7 mouse cellular contexts compared by ENCODE assay signal in genomic region chr1:165460360-165460800, GRCm38 (mm10). TPM values are rescaled to one million over a fixed set of nuclear protein-coding genes. Genes with fewer than 3 reads are reported as not detected.
A peak's percentile ranks its signal among the peaks of the same experiment; 100 is the strongest.
DNase-seq lines count a peak whose midpoint lies in the region; ATAC-seq and TF ChIP-seq lines count a peak whose summit lies in the region.

Dcaf6 (minus strand) TSS chr1:165460475.
Mpc2 (plus strand) TSS chr1:165460637.

- peak within 1 kb of the TSS; percentile 81 for H3K4me2 ChIP-seq in intestine, postnatal 0 days (replicated peaks; ENCODE audit: low read depth)
- peak within 1 kb of the TSS; percentile 81 for H3K4me2 ChIP-seq in midbrain, embryonic 12.5 days (replicated peaks)

- peak; percentile 99 for TF ChIP-seq POLR2A in small intestine, adult 2 months (IDR thresholded peaks at IDR 0.05; ENCODE audit: low read depth, low read length)

- intact Hi-C loops in left cerebral cortex, postnatal 4 days (cut with DNase I): loop anchor here (2.0 to 10.0 kb wide), 2 partner anchors 174 to 226 kb away; partner anchors contain the start of genes Mpzl1 and Tiprl

- H3K27ac ChIP-seq in embryonic facial prominence, embryonic 10.5 days (replicated peaks): peak within 1 kb of the TSS; percentile 86
- peak within 1 kb of the TSS; percentile 97 for H3K27ac ChIP-seq in intestine, postnatal 0 days (ENCODE audit: low read depth, low read length)
- peak within 1 kb of the TSS; percentile 83 for H3K27ac ChIP-seq in midbrain, embryonic 12.5 days (replicated peaks)
- H3K27ac ChIP-seq in small intestine, adult 2 months (ENCODE audit: insufficient read depth, low read depth, low read length): peak within 1 kb of the TSS; percentile 99

- WGBS in embryonic facial prominence, embryonic 10.5 days: under 1% methylated on average over 36 of the region's 37 CpGs
- 0% methylated on average over 26 of the region's 37 CpGs for WGBS in intestine, postnatal 0 days
- WGBS in midbrain, embryonic 12.5 days: under 1% methylated on average over 36 of the region's 37 CpGs
- WGBS in small intestine, adult 2 months: under 1% methylated on average over 35 of the region's 37 CpGs

- no peaks in the 10 kb centered on the region for H3K9me3 ChIP-seq in embryonic facial prominence, embryonic 10.5 days
- H3K9me3 ChIP-seq in intestine, postnatal 0 days (ENCODE audit: control insufficient read depth): no peaks in the 10 kb centered on the region
- H3K9me3 ChIP-seq in midbrain, embryonic 12.5 days: no peaks in the 10 kb centered on the region

- peak within 1 kb of the TSS; percentile 90 for H3K9ac ChIP-seq in intestine, postnatal 0 days (ENCODE audit: low read depth, low read length)
- H3K9ac ChIP-seq in midbrain, embryonic 12.5 days (replicated peaks): peak within 1 kb of the TSS; percentile 87

- DNase-seq in adrenal gland, postnatal 10 days: peak; percentile 100
- DNase-seq in embryonic facial prominence, embryonic 10.5 days (ENCODE audit: low spot score): peak; percentile 100
- peak; percentile 81 for DNase-seq in gonadal fat pad, adult 2 months (ENCODE audit: low read depth)
- DNase-seq in left cerebral cortex, postnatal 4 days: peak; percentile 100

- peaks cover 17% of the 10 kb centered on the region for H3K4me1 ChIP-seq in embryonic facial prominence, embryonic 10.5 days
- no peaks in the 10 kb centered on the region for H3K4me1 ChIP-seq in intestine, postnatal 0 days (replicated peaks; ENCODE audit: control insufficient read depth, insufficient read depth, low read length)
- H3K4me1 ChIP-seq in midbrain, embryonic 12.5 days: peaks cover 8% of the 10 kb centered on the region
- H3K4me1 ChIP-seq in small intestine, adult 2 months (ENCODE audit: control insufficient read depth, insufficient read depth, insufficient read length, low read length): no peaks in the 10 kb centered on the region

- ATAC-seq in intestine, postnatal 0 days: peak; percentile 93
- peak; percentile 93 for ATAC-seq in midbrain, embryonic 12.5 days (ENCODE audit: low FRiP score, low read depth)

- peak within 1 kb of the TSS; percentile 70 for H3K4me3 ChIP-seq in embryonic facial prominence, embryonic 10.5 days
- H3K4me3 ChIP-seq in intestine, postnatal 0 days (ENCODE audit: low read depth, low read length): peak within 1 kb of the TSS; percentile 97
- peak within 1 kb of the TSS; percentile 96 for H3K4me3 ChIP-seq in midbrain, embryonic 12.5 days
- H3K4me3 ChIP-seq in small intestine, adult 2 months (ENCODE audit: low read depth, low read length): peak within 1 kb of the TSS; percentile 79

- no peaks in the 10 kb centered on the region for H3K36me3 ChIP-seq in embryonic facial prominence, embryonic 10.5 days (replicated peaks)
- H3K36me3 ChIP-seq in intestine, postnatal 0 days (ENCODE audit: control insufficient read depth, insufficient read depth): no peaks in the 10 kb centered on the region
- H3K36me3 ChIP-seq in midbrain, embryonic 12.5 days: no peaks in the 10 kb centered on the region
- no peaks in the 10 kb centered on the region for H3K36me3 ChIP-seq in small intestine, adult 2 months (ENCODE audit: control insufficient read depth, insufficient read depth, low read length)

- TF ChIP-seq CTCF in intestine, postnatal 0 days (IDR thresholded peaks at IDR 0.05; ENCODE audit: low read depth): peak; percentile 67
- TF ChIP-seq CTCF in small intestine, adult 2 months (IDR thresholded peaks at IDR 0.05; ENCODE audit: extremely low read depth, insufficient read length, insufficient replicate concordance, low read depth, low read length): no peak

- H3K27me3 ChIP-seq in embryonic facial prominence, embryonic 10.5 days (replicated peaks; ENCODE audit: low read depth, poor library complexity, severe bottlenecking): no peaks in the 10 kb centered on the region
- no peaks in the 10 kb centered on the region for H3K27me3 ChIP-seq in intestine, postnatal 0 days (replicated peaks; ENCODE audit: control insufficient read depth, insufficient read depth, low read length)
- no peaks in the 10 kb centered on the region for H3K27me3 ChIP-seq in midbrain, embryonic 12.5 days
- H3K27me3 ChIP-seq in small intestine, adult 2 months (ENCODE audit: control insufficient read depth, insufficient read depth, low read length): no peaks in the 10 kb centered on the region

RNA-seq across cellular contexts. Expression of gene Dcaf6, which starts in this region (rescaled TPM):
- 10 to 100 TPM; 50.5 to 57.9 TPM for total RNA-seq in adrenal gland, postnatal 10 days (2021)
- polyA plus RNA-seq in embryonic facial prominence, embryonic 10.5 days (2016; fragmentation: Nextera tagmentation; extraction: Ambion mirVana): 5.1 and 6.7 TPM in 2 replicates
- polyA plus RNA-seq in gonadal fat pad, adult 2 months (2012; rRNA removed): 23.4 and 27.6 TPM in 2 replicates
- 8.2 and 9.8 TPM in 2 replicates for polyA plus RNA-seq in intestine, postnatal 0 days (2015; fragmentation: Nextera tagmentation; extraction: Ambion mirVana)
- 10 to 100 TPM; 60.7 to 62.6 TPM for total RNA-seq in left cerebral cortex, postnatal 4 days (2021)
- 8.9 and 10.6 TPM in 2 replicates for polyA plus RNA-seq in midbrain, embryonic 12.5 days (2016; fragmentation: Nextera tagmentation; extraction: Ambion mirVana)
- polyA plus RNA-seq in small intestine, adult 2 months (2012; rRNA removed): 3.2 and 7.4 TPM in 2 replicates

RNA-seq across cellular contexts. Expression of gene Mpc2, which starts in this region (rescaled TPM):
- 100 to 1,000 TPM; 381 to 397 TPM for total RNA-seq in adrenal gland, postnatal 10 days (2021)
- polyA plus RNA-seq in embryonic facial prominence, embryonic 10.5 days (2016; fragmentation: Nextera tagmentation; extraction: Ambion mirVana): 80.8 and 86.6 TPM in 2 replicates
- polyA plus RNA-seq in gonadal fat pad, adult 2 months (2012; rRNA removed): 131 and 160 TPM in 2 replicates
- polyA plus RNA-seq in intestine, postnatal 0 days (2015; fragmentation: Nextera tagmentation; extraction: Ambion mirVana): 203 and 212 TPM in 2 replicates
- total RNA-seq in left cerebral cortex, postnatal 4 days (2021): 100 to 1,000 TPM; 107 to 109 TPM
- 139 and 140 TPM in 2 replicates for polyA plus RNA-seq in midbrain, embryonic 12.5 days (2016; fragmentation: Nextera tagmentation; extraction: Ambion mirVana)
- 77.7 and 87.4 TPM in 2 replicates for polyA plus RNA-seq in small intestine, adult 2 months (2012; rRNA removed)

Comparison
In these comparisons a context has a peak if more than half of its experiments do, and no peak if none do; other contexts are left out.
1. Peak in every context shown above with its lines: DNase-seq, ATAC-seq, H3K4me3 ChIP-seq and H3K27ac ChIP-seq.